Mouse (Mus musculus) cortical plate, adult 2 months (tissue): ENCODE data around the gene Vps37b. TPM values are rescaled to one million over a fixed set of nuclear protein-coding genes. Genes with fewer than 3 reads are reported as not detected.

ENCODE experiments used
- H3K27ac ChIP-seq: fragments of 200-500 bp; 2 replicates; pipeline ENCODE4 v1.5.1; 2012; ENCODE audit warnings: low read length, control low read depth, inconsistent platforms; ENCODE audit not compliant: insufficient read depth
- H3K4me1 ChIP-seq: fragments of 200-500 bp; 2 replicates; pipeline ENCODE4 v1.6.1; 2011; ENCODE audit warnings: low read length; ENCODE audit not compliant: control insufficient read depth, insufficient read depth
- H3K4me3 ChIP-seq: fragments of 200-500 bp; 2 replicates; pipeline ENCODE4 v1.5.1; 2011; ENCODE audit warnings: mild to moderate bottlenecking, low read length, control low read depth; ENCODE audit not compliant: insufficient read depth
- CTCF ChIP-seq: fragments of 200-500 bp; IDR thresholded peaks from 2 replicates; pipeline ENCODE4 v1.5.1; 2011; ENCODE audit warnings: mild to moderate bottlenecking, control low read depth, low read length; ENCODE audit not compliant: insufficient read depth; ENCODE audit errors: extremely low read depth
- POLR2A ChIP-seq: fragments of 200-500 bp; IDR thresholded peaks from 2 replicates; pipeline ENCODE4 v1.6.1; 2011; ENCODE audit warnings: mild to moderate bottlenecking, low read length, control low read depth; ENCODE audit not compliant: insufficient read depth; ENCODE audit errors: extremely low read depth
- polyA plus RNA-seq: library from polyadenylated mRNA; depleted of rRNA; stranded (reverse); fragments of >200 nt; gene quantifications from 2 replicates; pipeline ENCODE4 v1.2.3, GENCODE M21; 2012; rRNA removed

Vps37b gene
- 48.4 and 48.7 TPM in 2 replicates for polyA plus RNA-seq

- Histone ChIP-seq H3K4me1 (peaks cover 4% of the 10 kb centered on the region; the same call in 1 of the 2 replicates), H3K4me3 (peak within 1 kb of the TSS; percentile 86), H3K27ac (peak within 1 kb of the TSS; percentile 75)
- TF ChIP-seq POLR2A (peak; percentile 67), CTCF (no peak)
These were observed at the start of gene Vps37b for GRCm38 (mm10) chr5:124032001-124032508. Gene Vps37b (minus strand): TSS chr5:124032270.

- peaks cover 4% of the 10 kb centered on the region for H3K4me1 ChIP-seq
These were observed 47.8 kb upstream of the Vps37b start for GRCm38 (mm10) chr5:124079880-124080279.

GRCm38 (mm10) chr5:124078794-124079416 is 46.8 kb upstream of the Vps37b start:
- H3K27ac ChIP-seq = peak overlapping the region; percentile 24; the same call in 1 of the 2 replicates
- peak overlapping the region; percentile 8 for H3K4me3 ChIP-seq
- TF ChIP-seq POLR2A = no peak
- TF ChIP-seq CTCF = no peak
- peaks cover 3% of the 10 kb centered on the region for H3K4me1 ChIP-seq

More at GRCm38 (mm10) chr5:124079880-124080279, 47.8 kb upstream of the Vps37b start:
- Histone ChIP-seq H3K4me3 (no peak overlapping the region), H3K27ac (no peak overlapping the region)
- TF ChIP-seq POLR2A (no peak), CTCF (no peak)

GRCm38 (mm10) chr5:124077856-124078460 is 45.9 kb upstream of the Vps37b start:
- no peak overlapping the region for H3K27ac ChIP-seq
- TF ChIP-seq CTCF (no peak), POLR2A (no peak)
- peak overlapping the region; percentile 8 for H3K4me3 ChIP-seq
- H3K4me1 ChIP-seq = peaks cover 3% of the 10 kb centered on the region

- peaks cover 3% of the 10 kb centered on the region for H3K4me1 ChIP-seq
- H3K27ac ChIP-seq = no peak overlapping the region
- no peak overlapping the region for H3K4me3 ChIP-seq
- no peak for TF ChIP-seq POLR2A
- no peak for TF ChIP-seq CTCF
These were observed 45.2 kb upstream of the Vps37b start for GRCm38 (mm10) chr5:124077241-124077640.

- Histone ChIP-seq H3K4me1 (peaks cover 3% of the 10 kb centered on the region), H3K4me3 (no peak overlapping the region), H3K27ac (no peak overlapping the region)
- TF ChIP-seq POLR2A (no peak), CTCF (no peak)
These were observed 44.5 kb upstream of the Vps37b start for GRCm38 (mm10) chr5:124076559-124076958.

GRCm38 (mm10) chr5:124075716-124076115 is 43.6 kb upstream of the Vps37b start:
- Histone ChIP-seq H3K4me3 (no peak overlapping the region), H3K27ac (no peak overlapping the region), H3K4me1 (peaks cover 3% of the 10 kb centered on the region)
- TF ChIP-seq CTCF = no peak
- no peak for TF ChIP-seq POLR2A

GRCm38 (mm10) chr5:124074845-124075307 is 42.8 kb upstream of the Vps37b start:
- Histone ChIP-seq H3K4me3 (no peak overlapping the region), H3K4me1 (peaks cover 3% of the 10 kb centered on the region), H3K27ac (no peak overlapping the region)
- no peak for TF ChIP-seq POLR2A
- TF ChIP-seq CTCF = no peak

GRCm38 (mm10) chr5:124073682-124074081 is 41.6 kb upstream of the Vps37b start:
- H3K4me1 ChIP-seq = no peaks in the 10 kb centered on the region
- H3K4me3 ChIP-seq = no peak overlapping the region
- TF ChIP-seq POLR2A (no peak), CTCF (no peak)
- H3K27ac ChIP-seq = no peak overlapping the region
